Mouse (Mus musculus) brain, embryonic 14.5 days (tissue): ENCODE results near the gene Slc4a7.

Experiments used
- CTCF ChIP-seq: fragments of 200-500 bp; IDR thresholded peaks from 2 replicates; pipeline ENCODE4 v1.5.1; 2012; ENCODE audit warnings: inconsistent platforms, mild to moderate bottlenecking, moderate library complexity, borderline replicate concordance; ENCODE audit not compliant: insufficient read depth, insufficient read length; ENCODE audit errors: extremely low read depth
- POLR2A ChIP-seq: fragments of 200-500 bp; IDR thresholded peaks from 2 replicates; pipeline ENCODE4 v1.6.1; 2012; ENCODE audit warnings: mild to moderate bottlenecking, inconsistent platforms, borderline replicate concordance; ENCODE audit not compliant: poor library complexity, insufficient read depth, insufficient read length, severe bottlenecking; ENCODE audit errors: extremely low read depth

DNA sequence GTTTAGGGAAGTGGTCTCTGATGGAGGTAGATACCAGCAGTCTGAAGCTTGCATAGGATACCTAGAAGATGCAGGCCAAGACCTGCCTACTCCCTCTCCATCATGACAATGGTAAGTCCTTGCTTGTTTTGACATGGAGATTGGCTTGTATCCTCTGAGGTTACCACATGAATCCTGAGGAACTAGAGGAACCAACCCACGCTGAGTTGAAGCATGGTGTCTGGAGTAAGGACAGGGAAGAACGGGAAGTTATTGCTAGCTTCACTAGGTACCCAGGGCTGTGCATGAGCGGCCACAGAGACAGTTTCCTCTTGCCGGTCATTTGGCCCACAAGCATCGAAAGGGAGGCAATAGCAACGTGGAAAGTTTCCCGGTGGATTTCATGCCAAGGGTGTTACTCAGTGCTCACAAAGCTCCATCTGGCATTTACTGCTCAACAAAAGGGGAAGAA is 16.0 kb upstream of the Slc4a7 start:
- no peak for TF ChIP-seq POLR2A
- TF ChIP-seq CTCF: no peak
